Mouse (Mus musculus): ENCODE data around the gene Cd99l2.
"Not testable (repeated sequence)": the region's sequence is repeated elsewhere in the genome, so short reads cannot be mapped to it uniquely, and the experiment has no call there.

Gene Cd99l2

DNA sequence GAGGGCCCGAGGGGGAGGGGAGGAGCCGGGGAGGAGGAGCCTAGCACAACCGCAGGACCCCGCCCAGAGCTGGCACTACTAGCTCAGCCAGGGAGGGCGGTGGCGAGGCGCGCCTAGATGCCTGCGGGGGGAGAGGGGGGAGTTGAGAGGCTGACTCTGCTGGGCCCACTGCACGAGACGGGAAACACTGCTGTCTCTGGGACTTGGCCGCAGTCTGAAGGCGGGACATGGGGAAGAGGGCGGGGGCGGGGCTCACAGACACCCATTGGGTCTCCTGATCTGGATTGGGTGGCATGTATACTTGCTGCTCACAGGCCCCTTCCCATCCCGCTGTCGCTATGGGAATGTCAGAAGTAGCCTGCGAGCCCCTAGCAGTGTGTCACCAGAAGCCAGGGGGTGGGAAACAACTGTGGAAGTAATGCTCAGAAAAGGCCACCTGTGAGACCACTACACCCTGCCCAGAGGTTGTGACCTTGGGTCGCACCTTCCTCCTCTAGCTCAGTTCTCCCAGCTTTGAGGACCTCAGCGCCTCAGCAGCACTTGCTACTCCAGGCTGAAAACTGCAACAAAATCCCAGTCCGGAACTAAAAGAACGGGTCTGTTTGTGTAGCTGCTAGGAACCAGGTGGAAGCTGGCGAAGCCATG, at the start of gene Cd99l2:
TSS of gene Cd99l2 (minus strand) at position 216 of the 645 bp plus-strand sequence.
- peak; percentile 60 for DNase-seq (ENCODE audit: low read depth, low spot score)

DNA sequence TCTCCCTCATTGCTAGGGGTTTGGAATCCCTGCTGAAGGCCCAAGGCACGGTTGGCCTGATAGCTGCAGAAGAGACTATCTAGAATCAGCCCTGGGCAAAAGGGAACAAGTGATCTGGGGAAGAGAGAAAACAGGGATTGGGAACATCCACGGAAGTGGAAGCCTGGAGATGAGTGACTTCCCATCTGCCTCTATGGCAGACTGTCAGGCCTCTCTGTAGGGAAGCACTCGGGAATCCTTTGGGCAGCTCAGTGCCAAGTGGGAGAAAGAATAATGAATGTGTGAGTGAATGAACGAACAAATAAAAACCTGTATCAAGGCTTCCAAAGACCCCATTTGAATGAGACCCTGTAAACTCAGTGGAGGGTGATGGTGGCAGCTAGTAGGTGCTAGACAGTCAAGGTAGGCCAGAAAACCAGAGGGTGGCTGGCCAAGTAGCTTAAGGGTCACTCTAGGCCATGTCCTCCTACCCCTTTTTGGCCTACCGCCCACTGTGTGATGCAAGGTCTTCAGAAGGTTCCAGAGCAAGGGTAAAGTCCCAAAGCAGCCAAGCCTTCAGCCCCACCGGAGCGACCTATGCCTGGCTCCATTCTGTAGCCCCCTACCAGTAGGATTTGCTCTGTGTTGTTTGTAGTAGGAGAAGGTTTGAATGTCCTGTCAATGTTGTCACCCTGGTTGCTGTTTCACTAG, 48.3 kb upstream of the Cd99l2 start:
- DNase-seq (ENCODE audit: low read depth, low spot score) = no peak

GRCm38 (mm10) chrX:71537791-71538190, 45.1 kb upstream of the Cd99l2 start:
- DNase-seq (ENCODE audit: low read depth, low spot score) = no peak

- no peak for DNase-seq (ENCODE audit: low read depth, low spot score)
Measured at GRCm38 (mm10) chrX:71534102-71534501, 41.5 kb upstream of the Cd99l2 start.

- DNase-seq (ENCODE audit: low read depth, low spot score) = no peak
Measured at GRCm38 (mm10) chrX:71532635-71533034, 40.0 kb upstream of the Cd99l2 start.

DNA sequence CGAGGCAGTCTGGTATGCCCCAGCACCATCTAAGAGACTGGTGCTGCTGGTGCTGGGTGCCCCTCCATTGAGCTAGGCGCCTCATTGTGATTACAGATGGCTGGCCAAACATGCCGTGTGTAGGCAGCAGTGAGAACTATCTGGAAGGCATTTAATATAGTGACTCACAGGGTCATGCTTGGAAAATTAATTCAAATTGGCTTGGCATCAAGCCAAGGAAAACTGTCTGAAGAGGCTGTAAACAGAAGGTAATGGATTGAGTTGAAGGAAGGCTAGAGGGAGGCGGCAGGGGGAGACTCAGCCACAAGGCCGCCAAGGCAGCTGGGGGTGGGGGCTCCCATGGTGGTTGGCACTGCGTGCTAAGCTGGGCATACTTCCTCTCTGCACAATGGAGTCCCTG, 36.0 kb upstream of the Cd99l2 start:
- DNase-seq (ENCODE audit: low read depth, low spot score) = no peak

DNA sequence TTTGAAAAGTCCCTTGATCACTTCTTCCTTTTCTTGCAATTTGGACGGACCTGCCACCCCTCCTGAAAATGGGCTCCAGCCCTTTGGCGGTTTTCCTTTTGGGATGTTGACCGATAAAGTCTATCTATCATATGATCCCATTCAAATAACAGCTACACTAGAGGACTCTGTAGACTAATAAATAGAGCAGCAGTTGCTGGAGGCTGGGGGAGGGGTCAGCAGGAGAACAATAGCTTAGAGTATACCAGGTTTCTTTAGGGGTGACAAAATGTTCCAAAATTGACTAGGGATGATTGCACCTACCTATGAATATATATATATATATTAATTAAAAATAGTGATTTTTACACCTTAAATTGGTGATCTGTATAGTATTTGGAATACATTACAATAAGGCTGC, 35.5 kb upstream of the Cd99l2 start:
- no peak for DNase-seq (ENCODE audit: low read depth, low spot score)

GRCm38 (mm10) chrX:71527461-71527860, 34.8 kb upstream of the Cd99l2 start:
- no peak for DNase-seq (ENCODE audit: low read depth, low spot score)

- DNase-seq (ENCODE audit: low read depth, low spot score) = no peak
Measured at GRCm38 (mm10) chrX:71525593-71526299, 33.1 kb upstream of the Cd99l2 start.

- DNase-seq (ENCODE audit: low read depth, low spot score) = no peak
Measured at GRCm38 (mm10) chrX:71524310-71524709, 31.7 kb upstream of the Cd99l2 start.

DNA sequence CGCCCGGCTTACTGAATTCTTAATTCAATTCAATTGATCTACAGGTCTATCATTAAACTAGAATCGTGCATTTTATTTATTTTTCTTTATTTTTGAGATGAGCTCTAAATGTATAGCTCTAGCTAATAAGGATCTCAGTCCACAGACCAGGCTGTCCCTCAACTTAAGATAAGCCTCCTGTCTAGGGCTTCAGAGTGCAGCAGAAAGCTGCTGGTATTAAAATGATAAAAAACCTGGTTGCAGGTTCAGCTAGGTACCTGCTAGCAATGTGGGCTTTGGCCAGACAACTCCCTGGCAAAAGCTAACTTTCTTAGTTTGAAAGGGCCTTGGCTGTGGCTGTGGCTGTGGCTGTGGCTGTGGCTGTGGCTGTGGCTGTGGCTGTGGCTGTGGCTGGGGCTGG, 30.2 kb upstream of the Cd99l2 start:
- no peak for DNase-seq (ENCODE audit: low read depth, low spot score)

DNA sequence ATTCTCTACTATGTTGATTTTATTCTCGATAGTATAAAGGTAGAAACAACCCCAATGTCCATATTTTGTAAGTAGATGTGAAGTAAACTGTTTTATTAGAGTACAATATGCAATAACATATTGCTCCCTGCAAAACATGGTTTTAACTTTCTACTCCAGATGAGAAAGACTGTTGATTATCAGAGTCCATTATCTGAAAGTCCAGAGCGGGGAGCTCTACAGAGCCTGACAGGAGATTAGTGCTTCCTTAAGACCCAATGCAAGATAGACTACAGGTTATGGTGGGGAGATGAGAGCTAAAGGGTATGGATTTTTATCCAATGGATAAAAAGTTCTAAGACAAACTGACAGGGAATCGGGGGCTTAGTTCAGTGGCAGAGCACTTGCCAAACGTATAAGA, 26.6 kb upstream of the Cd99l2 start:
- no peak for DNase-seq (ENCODE audit: low read depth, low spot score)

DNA sequence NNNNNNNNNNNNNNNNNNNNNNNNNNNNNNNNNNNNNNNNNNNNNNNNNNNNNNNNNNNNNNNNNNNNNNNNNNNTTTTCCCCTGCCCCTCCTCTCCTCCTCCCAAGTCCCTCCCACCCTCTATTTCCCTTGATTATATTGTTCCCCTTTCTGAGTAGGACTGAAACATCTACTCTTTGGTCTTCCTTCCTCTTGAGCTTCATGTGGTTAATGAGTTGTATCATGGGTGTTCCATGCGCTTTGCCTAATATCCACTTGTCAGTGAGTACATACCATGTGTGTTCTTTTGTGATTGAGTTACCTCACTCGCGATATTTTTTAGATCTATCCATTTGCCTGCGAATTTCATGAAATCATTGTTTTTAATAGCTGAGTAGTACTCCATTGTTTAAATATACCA, 13.9 kb upstream of the Cd99l2 start:
- not testable (repeated sequence) for DNase-seq (ENCODE audit: low read depth, low spot score)

DNA sequence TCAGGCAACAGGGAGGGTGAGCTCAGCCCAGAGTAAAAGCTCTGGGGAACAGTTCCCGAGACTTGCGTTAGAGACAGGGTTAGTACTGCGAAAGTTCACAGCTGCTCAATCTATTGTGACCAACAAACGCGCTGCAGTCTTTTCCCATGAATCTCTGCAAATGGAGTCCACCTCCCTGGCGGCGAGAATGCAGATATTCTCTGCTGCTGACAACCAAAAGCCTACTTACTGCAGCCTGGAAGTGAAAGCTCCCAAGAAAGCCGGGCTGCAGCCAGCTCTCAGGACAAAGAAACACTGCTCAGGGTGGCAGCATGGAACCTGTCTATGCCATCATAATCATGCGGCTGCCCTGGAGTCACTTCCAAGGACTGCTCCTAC, 619 bp upstream of the Cd99l2 start:
- no peak for DNase-seq (ENCODE audit: low read depth, low spot score)

GRCm38 (mm10) chrX:71491931-71492633, 567 bp downstream of the Cd99l2 start:
- no peak for DNase-seq (ENCODE audit: low read depth, low spot score)

- DNase-seq (ENCODE audit: low read depth, low spot score) = no peak
Measured at GRCm38 (mm10) chrX:71489353-71489752, 3.3 kb downstream of the Cd99l2 start.

- DNase-seq (ENCODE audit: low read depth, low spot score) = no peak
Measured at GRCm38 (mm10) chrX:71482244-71482643, 10.4 kb downstream of the Cd99l2 start.

- no peak for DNase-seq (ENCODE audit: low read depth, low spot score)
Measured at GRCm38 (mm10) chrX:71475992-71476391, 16.7 kb downstream of the Cd99l2 start.

DNA sequence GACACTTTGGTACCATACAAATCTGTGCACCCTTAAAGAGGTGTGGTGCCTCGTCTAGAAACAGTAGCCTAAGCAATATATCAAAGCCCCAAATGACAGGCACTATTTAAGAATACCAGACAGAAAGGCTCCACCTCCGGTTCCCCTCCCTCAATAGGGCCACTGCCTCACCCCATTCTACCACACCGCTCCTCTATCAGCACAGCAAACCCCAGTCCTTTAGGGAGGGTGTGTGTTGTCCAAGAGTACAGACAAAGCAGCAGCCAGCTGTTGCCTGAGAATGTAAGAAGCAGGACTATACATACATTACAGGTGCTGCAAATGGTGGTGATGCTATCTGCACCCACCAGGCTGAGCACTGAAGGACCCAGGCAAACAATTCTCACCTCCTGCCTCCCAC, 17.2 kb downstream of the Cd99l2 start:
- no peak for DNase-seq (ENCODE audit: low read depth, low spot score)

DNA sequence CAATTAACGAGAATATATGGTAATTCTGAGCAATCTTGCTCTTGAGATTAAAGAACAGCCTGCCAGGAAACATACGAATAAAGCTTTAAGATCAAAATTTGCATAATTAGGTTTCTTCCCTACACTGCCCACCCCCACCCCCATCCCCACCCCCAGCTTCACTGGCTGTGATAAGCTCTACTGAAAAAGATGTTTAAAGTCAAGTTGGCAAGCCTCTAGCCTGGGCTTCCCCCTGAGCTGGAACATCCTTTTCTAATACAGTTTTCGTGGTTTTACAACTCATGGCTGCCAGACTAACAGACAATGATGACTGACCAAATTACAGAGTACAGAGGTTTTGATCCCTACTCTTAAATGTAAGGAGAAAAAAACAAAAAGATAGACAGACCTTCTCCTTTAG, 17.6 kb downstream of the Cd99l2 start:
- DNase-seq (ENCODE audit: low read depth, low spot score) = no peak

DNA sequence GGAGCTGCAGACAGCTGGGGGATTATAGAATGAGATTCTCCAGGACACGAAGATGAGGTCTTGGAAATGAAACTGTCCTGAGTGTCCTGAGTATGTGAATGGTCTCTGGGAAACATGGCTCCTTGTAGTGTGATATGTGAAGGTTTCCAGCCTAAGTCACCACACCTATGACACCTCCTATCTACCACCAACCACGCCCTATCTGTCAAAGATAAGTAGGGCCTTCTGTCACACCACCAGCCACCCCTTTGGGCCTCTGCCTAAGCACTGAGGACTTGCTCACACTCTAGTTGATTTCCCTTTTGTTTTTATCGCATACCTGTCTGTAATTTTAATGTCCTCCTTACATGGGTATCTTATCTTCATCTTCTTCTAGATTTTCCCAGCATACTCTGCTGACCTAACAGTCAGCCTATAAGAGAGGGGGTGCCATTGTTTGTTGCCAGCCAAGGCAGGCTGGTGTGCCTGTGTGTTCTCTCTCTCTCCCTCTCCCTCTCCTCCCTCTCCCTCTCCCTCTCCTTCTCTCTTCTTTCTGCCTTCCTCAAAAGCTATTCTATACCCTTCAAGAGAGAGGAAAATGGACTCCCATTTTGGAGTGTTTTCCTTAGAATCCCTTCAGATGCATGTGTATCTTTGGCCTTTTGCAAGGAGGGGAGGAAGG, 18.2 kb downstream of the Cd99l2 start:
- no peak for DNase-seq (ENCODE audit: low read depth, low spot score)

Data from retina, postnatal 7 days (tissue).